In the genomic region with DNA sequence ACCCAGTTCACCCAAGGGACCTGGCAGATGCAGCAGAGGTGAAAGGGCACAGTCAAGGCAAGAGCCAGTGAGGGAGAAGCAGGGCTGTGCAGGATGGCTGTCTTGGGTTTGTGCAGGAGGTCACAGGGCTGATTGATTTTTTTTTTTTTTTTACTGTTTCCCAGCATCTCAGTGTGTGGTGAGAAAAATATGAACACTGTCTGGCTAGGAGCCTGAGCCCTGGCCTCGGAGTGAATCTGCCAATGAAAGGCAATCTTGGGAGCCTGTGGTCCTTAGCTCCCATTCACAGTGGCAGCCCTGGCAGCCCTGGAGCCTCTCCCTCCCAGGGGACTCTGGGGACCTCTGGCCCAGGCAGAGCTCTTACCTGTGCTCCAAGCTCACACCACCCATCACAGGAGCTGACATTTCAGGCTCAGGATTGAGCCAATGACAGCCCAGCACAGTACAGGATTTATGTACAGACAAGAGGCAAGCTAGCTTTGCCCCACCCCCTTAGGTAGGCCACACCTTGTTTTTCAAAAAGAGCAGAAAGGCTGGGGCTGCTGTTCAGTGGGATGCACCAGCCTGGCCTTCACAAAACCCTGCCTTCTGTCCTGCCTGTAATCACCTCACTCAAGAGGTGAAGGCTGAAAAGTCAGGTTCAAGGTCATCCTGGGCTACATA, we compare ENCODE assay signal across 14 mouse cellular contexts.
DNase-seq lines count a peak whose midpoint lies in the region; ATAC-seq and TF ChIP-seq lines count a peak whose summit lies in the region.
"Had no signal": no experiment of that assay in that cellular context is flagged by ENCODE, and none has a peak within 500 bp of the region (broad histone marks: within the 10 kb centered on the region; RNA-seq: fewer than 3 reads in every experiment).

No protein-coding gene starts in this region.

- H3K27ac ChIP-seq in intestine, embryonic 15.5 days = no peak overlapping the region
- no peak overlapping the region for H3K27ac ChIP-seq in intestine, postnatal 0 days (ENCODE audit: low read depth, low read length)
- H3K27ac ChIP-seq in CH12.LX (ENCODE audit: insufficient read depth, low read depth) = no peak overlapping the region
- H3K27ac ChIP-seq in intestine, embryonic 16.5 days (ENCODE audit: low read length) = no peak overlapping the region
- no peak overlapping the region for H3K27ac ChIP-seq in kidney, embryonic 16.5 days (ENCODE audit: low read length)
- H3K27ac ChIP-seq: embryonic facial prominence, embryonic 12.5 days; limb, embryonic 12.5 days; midbrain, embryonic 12.5 days had no signal

- DNase-seq in CD4-positive helper T cell, adult 2 months (ENCODE audit: low read depth, low spot score) = peak; percentile 47
- no peak for DNase-seq in CH12.LX (ENCODE audit: extremely low read depth)
- DNase-seq: kidney, postnatal 4 days; layer of hippocampus, postnatal 36 days; thymus, postnatal 36 days had no signal

- H3K9me3 ChIP-seq in intestine, embryonic 15.5 days = no peaks in the 10 kb centered on the region
- H3K9me3 ChIP-seq in intestine, postnatal 0 days (ENCODE audit: control insufficient read depth) = no peaks in the 10 kb centered on the region
- no peaks in the 10 kb centered on the region for H3K9me3 ChIP-seq in CH12.LX (replicated peaks; ENCODE audit: low read length)
- no peaks in the 10 kb centered on the region for H3K9me3 ChIP-seq in intestine, embryonic 16.5 days (ENCODE audit: control insufficient read depth, low read length)
- no peaks in the 10 kb centered on the region for H3K9me3 ChIP-seq in kidney, embryonic 16.5 days (ENCODE audit: low read length)
- H3K9me3 ChIP-seq: embryonic facial prominence, embryonic 12.5 days; limb, embryonic 12.5 days; midbrain, embryonic 12.5 days had no signal

- ATAC-seq in intestine, embryonic 15.5 days = peak; percentile 36; the same call in 1 of the 2 replicates
- no peak for ATAC-seq in intestine, postnatal 0 days
- ATAC-seq in intestine, embryonic 16.5 days = 0 out of 2 replicates have a peak, but pooled peaks have one; percentile 26
- no peak for ATAC-seq in erythroblast, adult 5-6 weeks (replicated peaks; ENCODE audit: low FRiP score, poor library complexity, severe bottlenecking)
- ATAC-seq in kidney, embryonic 16.5 days (ENCODE audit: low FRiP score, low TSS enrichment) = no peak
- ATAC-seq: lung, postnatal 0 days had no signal

- H3K4me3 ChIP-seq in intestine, embryonic 15.5 days (replicated peaks) = no peak overlapping the region
- no peak overlapping the region for H3K4me3 ChIP-seq in intestine, postnatal 0 days (ENCODE audit: low read depth, low read length)
- H3K4me3 ChIP-seq in CH12.LX (replicated peaks in 1 of 3; ENCODE audit: low read depth in 2 of 3, low read length in 2 of 3, poor library complexity in 1 of 3) = no peak overlapping the region
- no peak overlapping the region for H3K4me3 ChIP-seq in intestine, embryonic 16.5 days (ENCODE audit: low read length)
- no peak overlapping the region for H3K4me3 ChIP-seq in kidney, embryonic 16.5 days (ENCODE audit: low read length)
- H3K4me3 ChIP-seq: embryonic facial prominence, embryonic 12.5 days; limb, embryonic 12.5 days; midbrain, embryonic 12.5 days had no signal

- no peak overlapping the region for H3K4me2 ChIP-seq in intestine, embryonic 15.5 days (replicated peaks)
- no peak overlapping the region for H3K4me2 ChIP-seq in intestine, postnatal 0 days (replicated peaks; ENCODE audit: low read depth)
- H3K4me2 ChIP-seq in CH12.LX (ENCODE audit: insufficient read depth, low read depth, poor library complexity, severe bottlenecking) = no peak overlapping the region
- no peak overlapping the region for H3K4me2 ChIP-seq in intestine, embryonic 16.5 days (ENCODE audit: low read depth, low read length)
- H3K4me2 ChIP-seq in kidney, embryonic 16.5 days (replicated peaks; ENCODE audit: low read depth, low read length) = no peak overlapping the region
- H3K4me2 ChIP-seq: embryonic facial prominence, embryonic 12.5 days; limb, embryonic 12.5 days; midbrain, embryonic 12.5 days had no signal

- 46% methylated on average over 1 of the region's 1 CpGs for WGBS in intestine, embryonic 15.5 days
- WGBS in intestine, postnatal 0 days = 41% methylated on average over 1 of the region's 1 CpGs
- 55% methylated on average over 1 of the region's 1 CpGs for WGBS in intestine, embryonic 16.5 days
- 63% methylated on average over 1 of the region's 1 CpGs for WGBS in kidney, embryonic 16.5 days

- dilution Hi-C loops in CH12.LX (cut with MboI; ENCODE audit: extremely low pct_ligation_motif_present, extremely low pct_unique_long_range_greater_than_20kb, low sequenced_read_pairs) = no loop called here

- no peak for TF ChIP-seq EP300 in CH12.LX (IDR thresholded peaks at IDR 0.05; ENCODE audit: low read length)

- no peak for TF ChIP-seq CTCF in intestine, postnatal 0 days (IDR thresholded peaks at IDR 0.05; ENCODE audit: low read depth)
- TF ChIP-seq CTCF in CH12.LX (conservative IDR thresholded peaks at IDR 0.05 in 1 of 2, IDR thresholded peaks at IDR 0.05 in 1 of 2; ENCODE audit: low read depth in 2 of 2, low read length in 2 of 2) = no peak

- in situ Hi-C loops in CH12.LX (cut with MboI; ENCODE audit: low pct_ligation_motif_present, low pct_unique_long_range_greater_than_20kb, low sequenced_read_pairs) = no loop called here

- H3K36me3 ChIP-seq in intestine, embryonic 15.5 days = no peaks in the 10 kb centered on the region
- no peaks in the 10 kb centered on the region for H3K36me3 ChIP-seq in intestine, postnatal 0 days (ENCODE audit: control insufficient read depth, insufficient read depth)
- no peaks in the 10 kb centered on the region for H3K36me3 ChIP-seq in CH12.LX (replicated peaks in 1 of 2; ENCODE audit: control insufficient read depth in 1 of 2, insufficient read depth in 1 of 2, low read length in 1 of 2)
- H3K36me3 ChIP-seq in intestine, embryonic 16.5 days (ENCODE audit: control insufficient read depth, insufficient read depth, low read length) = no peaks in the 10 kb centered on the region
- H3K36me3 ChIP-seq in kidney, embryonic 16.5 days (ENCODE audit: insufficient read depth, low read length) = no peaks in the 10 kb centered on the region
- H3K36me3 ChIP-seq: embryonic facial prominence, embryonic 12.5 days; limb, embryonic 12.5 days; midbrain, embryonic 12.5 days had no signal

- TF ChIP-seq POLR2A in CH12.LX (IDR thresholded peaks at IDR 0.05; ENCODE audit: low read depth, low read length) = no peak

- 0 out of 2 replicates have a peak, but pooled peaks cover 3% of the 10 kb centered on the region for H3K4me1 ChIP-seq in intestine, embryonic 15.5 days (replicated peaks)
- H3K4me1 ChIP-seq in intestine, postnatal 0 days (replicated peaks; ENCODE audit: control insufficient read depth, insufficient read depth, low read length) = no peaks in the 10 kb centered on the region
- H3K4me1 ChIP-seq in CH12.LX (ENCODE audit: control insufficient read depth in 1 of 2, insufficient read depth in 2 of 2) = peaks cover 18 to 38% of the 10 kb centered on the region in 2 experiments
- no peaks in the 10 kb centered on the region for H3K4me1 ChIP-seq in intestine, embryonic 16.5 days (ENCODE audit: control insufficient read depth, insufficient read depth, low read length)
- 0 out of 2 replicates have a peak, but pooled peaks cover 6% of the 10 kb centered on the region for H3K4me1 ChIP-seq in kidney, embryonic 16.5 days (ENCODE audit: insufficient read depth, low read length)
- H3K4me1 ChIP-seq: embryonic facial prominence, embryonic 12.5 days; limb, embryonic 12.5 days had no signal

- no peaks in the 10 kb centered on the region for H3K27me3 ChIP-seq in intestine, embryonic 15.5 days (replicated peaks)
- no peaks in the 10 kb centered on the region for H3K27me3 ChIP-seq in intestine, postnatal 0 days (replicated peaks; ENCODE audit: control insufficient read depth, insufficient read depth, low read length)
- H3K27me3 ChIP-seq in CH12.LX (replicated peaks) = no peaks in the 10 kb centered on the region
- H3K27me3 ChIP-seq in intestine, embryonic 16.5 days (replicated peaks; ENCODE audit: control insufficient read depth, insufficient read depth, low read length) = no peaks in the 10 kb centered on the region
- no peaks in the 10 kb centered on the region for H3K27me3 ChIP-seq in kidney, embryonic 16.5 days (ENCODE audit: insufficient read depth, low read length)
- H3K27me3 ChIP-seq: embryonic facial prominence, embryonic 12.5 days; midbrain, embryonic 12.5 days had no signal

- H3K79me2 ChIP-seq in CH12.LX (replicated peaks; ENCODE audit: control insufficient read depth, extremely low read depth, insufficient read depth, poor library complexity, severe bottlenecking) = no peaks in the 10 kb centered on the region

- H3K9ac ChIP-seq in intestine, embryonic 15.5 days = no peak overlapping the region
- H3K9ac ChIP-seq in intestine, postnatal 0 days (ENCODE audit: low read depth, low read length) = no peak overlapping the region
- no peak overlapping the region for H3K9ac ChIP-seq in CH12.LX (ENCODE audit: insufficient read depth, low read depth)
- H3K9ac ChIP-seq in intestine, embryonic 16.5 days (ENCODE audit: low read depth, low read length) = no peak overlapping the region
- H3K9ac ChIP-seq in kidney, embryonic 16.5 days (replicated peaks; ENCODE audit: low read length) = no peak overlapping the region
- H3K9ac ChIP-seq: embryonic facial prominence, embryonic 12.5 days; limb, embryonic 12.5 days; midbrain, embryonic 12.5 days had no signal

- no peak for TF ChIP-seq RAD21 in CH12.LX (IDR thresholded peaks at IDR 0.05; ENCODE audit: low read depth, low read length)

TF ChIP-seq in CH12.LX, 34 proteins besides CTCF, POLR2A, EP300 and RAD21:
- TF ChIP-seq JUND (conservative IDR thresholded peaks at IDR 0.05; ENCODE audit: low read depth, low read length) = no peak
- TF ChIP-seq PAX5 (IDR thresholded peaks at IDR 0.05; ENCODE audit: low read length) = no peak
- TF ChIP-seq CHD2 (IDR thresholded peaks at IDR 0.05; ENCODE audit: low read length) = no peak
- peak; percentile 36; the same call in 1 of the 2 replicates for TF ChIP-seq ZNF384 (IDR thresholded peaks at IDR 0.05; ENCODE audit: low read depth, low read length)

Comparison
In these comparisons a context has a peak if more than half of its experiments do, and no peak if none do; other contexts are left out.
1. ATAC-seq: peak in intestine, embryonic 15.5 days (single experiment) and intestine, embryonic 16.5 days (single experiment); none in intestine, postnatal 0 days (single experiment), erythroblast, adult 5-6 weeks (single experiment) and kidney, embryonic 16.5 days (single experiment).